Mouse (Mus musculus): ENCODE results near the gene Shank3.

Shank3 gene

GRCm38 (mm10) chr15:89477806-89478205, 21.6 kb upstream of the Shank3 start:
- no peak for DNase-seq

DNA sequence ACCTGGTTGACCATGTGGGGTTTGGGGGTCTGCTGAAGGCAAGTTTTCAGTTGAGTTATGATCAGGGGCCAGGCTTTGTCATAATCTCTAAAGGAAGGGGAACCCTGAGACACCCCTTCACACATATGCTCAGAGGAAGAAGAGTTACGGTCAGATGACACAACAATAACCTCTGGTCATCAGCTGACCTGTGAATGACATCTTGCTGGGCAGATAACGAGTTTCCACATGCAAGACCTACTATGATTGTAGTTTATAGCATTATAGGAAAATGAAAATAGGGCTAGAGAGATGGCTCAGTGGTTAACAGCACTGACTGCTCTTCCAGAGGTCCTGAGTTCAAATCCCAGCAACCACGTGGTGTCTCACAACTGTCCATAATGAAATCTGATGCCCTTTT, 20.8 kb upstream of the Shank3 start:
- no peak for DNase-seq

DNA sequence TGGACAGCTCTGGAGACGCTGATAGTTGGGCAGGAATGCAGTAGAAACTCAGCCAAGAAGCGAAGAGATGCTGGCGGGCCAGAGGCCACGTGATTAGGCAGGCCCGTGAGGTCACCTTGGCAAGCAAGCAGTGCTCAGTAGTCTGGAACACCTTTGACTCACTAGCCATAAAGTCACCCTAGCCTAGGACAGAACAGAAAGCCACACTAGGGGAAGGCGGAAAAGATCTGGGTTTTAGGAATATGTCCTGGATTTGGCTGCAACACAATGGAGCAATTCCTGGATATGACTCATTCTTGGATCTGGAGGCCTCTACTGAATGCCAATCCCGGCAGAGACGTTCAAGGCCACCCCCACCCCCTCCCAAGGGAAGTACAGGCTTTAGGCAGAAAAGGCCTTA, 18.8 kb upstream of the Shank3 start:
- peak; percentile 86 to 91 for DNase-seq

GRCm38 (mm10) chr15:89488182-89488581, 11.2 kb upstream of the Shank3 start:
- DNase-seq: no peak

- no peak for DNase-seq
Measured at GRCm38 (mm10) chr15:89488611-89489117, 10.8 kb upstream of the Shank3 start.

- DNase-seq: no peak
Measured at GRCm38 (mm10) chr15:89494970-89495369, 4.5 kb upstream of the Shank3 start.

GRCm38 (mm10) chr15:89496131-89496530, 3.3 kb upstream of the Shank3 start:
- DNase-seq: no peak

DNA sequence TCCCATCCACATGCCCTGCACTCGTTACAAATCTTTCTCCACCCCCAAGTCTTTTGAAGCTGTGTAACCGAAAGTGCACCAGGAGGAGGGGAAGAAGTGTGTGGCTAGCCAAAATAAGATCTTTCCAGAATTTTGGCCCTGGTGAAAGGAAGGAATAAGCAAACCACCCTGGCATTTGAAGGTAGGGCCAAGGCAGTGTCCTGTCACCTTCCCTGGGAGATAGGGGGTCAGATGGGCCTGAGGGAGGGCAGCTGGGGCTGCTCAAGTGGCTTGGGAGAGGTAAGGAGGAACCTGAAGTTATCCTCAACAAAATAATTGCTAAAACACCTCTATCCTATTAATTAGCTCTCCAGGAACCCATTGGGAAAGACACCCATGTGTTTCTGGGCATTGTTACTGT, 2.6 kb upstream of the Shank3 start:
- no peak for DNase-seq

DNA sequence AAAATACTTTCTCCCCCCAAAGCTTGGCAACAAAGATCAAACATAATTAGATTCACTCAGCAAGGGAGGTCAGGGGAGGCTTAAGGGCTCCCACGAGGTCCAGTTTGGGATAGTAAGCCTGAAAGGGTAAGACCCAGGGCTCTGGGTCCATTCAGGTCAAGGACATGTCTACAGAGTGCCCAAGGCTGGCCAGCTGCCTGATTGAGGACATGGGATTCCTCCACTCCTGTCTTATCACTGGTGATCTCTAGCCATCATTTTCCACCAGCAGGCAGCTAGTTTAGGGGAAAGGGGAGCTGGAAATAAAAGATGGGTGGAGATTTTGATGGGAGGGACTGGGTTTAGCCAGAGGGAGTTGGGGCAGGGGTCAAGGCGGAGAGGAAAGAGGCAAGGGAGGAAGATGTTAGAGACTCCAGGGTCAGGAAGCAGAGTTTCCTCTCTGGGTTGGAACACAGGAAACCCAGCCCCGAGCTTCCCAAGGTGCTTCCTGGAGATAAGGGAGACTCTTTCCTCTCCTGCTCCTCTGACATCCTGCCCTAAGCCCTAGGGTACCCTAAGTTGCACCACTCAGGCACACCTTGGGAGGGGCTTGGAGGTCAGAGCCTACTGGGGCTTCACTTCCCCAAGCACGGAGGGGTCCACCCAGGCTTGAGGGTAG, 1.9 kb upstream of the Shank3 start:
- peak; percentile 63 to 86 for DNase-seq

GRCm38 (mm10) chr15:89498049-89498960, 1.1 kb upstream of the Shank3 start:
- no peak for DNase-seq

GRCm38 (mm10) chr15:89499784-89500220, 379 bp downstream of the Shank3 start:
- no peak for DNase-seq

- no peak for DNase-seq
Measured at GRCm38 (mm10) chr15:89500221-89500791, 883 bp downstream of the Shank3 start.

GRCm38 (mm10) chr15:89501321-89501720, 1.9 kb downstream of the Shank3 start:
- no peak for DNase-seq

GRCm38 (mm10) chr15:89504838-89505237, 5.4 kb downstream of the Shank3 start:
- no peak for DNase-seq

DNA sequence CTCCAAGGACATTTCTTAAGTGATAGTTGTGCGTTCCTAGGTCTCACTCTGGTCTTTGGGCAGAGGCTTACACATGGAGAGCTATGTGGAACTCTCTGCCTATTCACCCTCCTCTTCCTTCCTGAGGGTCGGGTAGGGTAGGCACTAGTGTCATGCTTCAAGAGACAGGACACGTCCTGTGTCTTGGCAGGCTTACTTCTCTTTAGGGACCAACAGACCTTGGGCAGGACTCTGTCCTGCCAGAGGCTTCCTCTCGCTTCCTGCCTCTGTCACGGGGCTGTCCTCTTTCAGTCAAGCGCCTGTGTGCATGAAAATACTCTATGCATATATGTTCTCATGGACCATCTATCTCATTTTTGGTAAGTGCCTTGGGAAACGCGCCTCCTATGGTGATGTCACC, 8.3 kb downstream of the Shank3 start:
- no peak for DNase-seq

DNA sequence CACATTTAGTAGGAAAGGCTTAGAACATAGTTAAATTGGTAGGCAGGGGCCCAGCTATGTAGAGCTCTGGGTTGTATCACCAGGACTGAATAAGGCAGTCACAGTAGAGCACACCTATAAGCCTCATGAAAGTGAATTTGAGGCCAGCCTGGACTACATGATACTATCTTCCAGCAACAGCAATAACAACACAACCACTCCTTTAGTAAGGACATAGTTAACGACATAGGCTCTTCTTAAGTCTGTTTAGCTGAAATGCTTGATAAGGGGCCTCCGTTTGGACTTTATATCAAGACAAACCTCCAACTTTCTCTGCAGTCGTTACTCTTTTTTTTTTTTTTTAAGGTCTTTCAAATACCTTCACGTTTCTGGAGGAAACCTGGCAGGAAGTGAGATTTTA, 13.3 kb downstream of the Shank3 start:
- no peak for DNase-seq

DNA sequence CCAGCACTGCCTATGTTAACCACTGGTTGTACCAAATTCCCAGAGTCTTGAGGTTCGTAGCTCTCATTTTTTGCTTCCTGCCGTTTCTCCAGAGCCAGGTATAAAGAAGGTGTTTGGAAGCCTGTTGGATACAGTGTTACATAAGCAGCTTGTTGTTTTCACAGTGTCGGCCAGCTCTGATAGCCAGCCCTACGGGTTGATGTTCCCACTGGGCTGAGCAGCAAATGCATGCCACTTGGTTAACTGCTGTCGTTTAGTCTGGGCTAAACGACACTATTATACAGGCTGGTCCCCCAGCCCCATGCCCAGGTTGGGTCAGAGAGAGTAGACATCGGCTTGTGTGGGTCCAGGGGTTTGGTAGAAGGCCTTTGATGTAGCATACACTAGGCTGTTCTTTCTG, 22.5 kb downstream of the Shank3 start:
- no peak for DNase-seq

GRCm38 (mm10) chr15:89522566-89523282, 23.3 kb downstream of the Shank3 start:
- no peak for DNase-seq

DNA sequence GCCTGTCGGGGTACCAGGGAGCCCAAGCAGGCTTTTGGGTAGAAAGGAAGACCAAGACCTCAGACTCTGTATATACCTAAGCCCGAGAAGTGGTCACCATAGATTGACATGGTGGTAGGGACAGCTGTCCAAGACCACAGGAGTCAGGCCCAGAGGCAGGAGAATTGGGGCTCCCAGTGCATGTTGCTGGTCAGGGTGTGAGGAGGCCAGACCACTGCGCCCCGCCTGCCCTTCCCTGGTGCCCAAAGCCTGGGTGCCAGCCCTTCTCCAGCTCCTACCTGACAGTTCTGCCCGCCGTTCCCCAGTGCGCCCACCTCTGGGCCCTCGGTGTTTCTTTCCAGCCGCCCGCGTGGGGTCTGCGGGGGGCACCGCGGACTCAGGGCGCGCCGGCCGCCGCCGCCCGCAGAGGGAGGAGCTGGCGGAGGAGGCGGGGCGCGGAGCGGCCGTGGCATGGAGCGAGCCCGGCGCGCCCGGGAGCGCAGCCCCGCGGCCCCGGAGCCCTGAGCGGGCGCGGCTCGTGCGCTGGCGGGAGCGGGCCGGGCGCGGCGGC, 23.9 kb downstream of the Shank3 start:
- no peak for DNase-seq

GRCm38 (mm10) chr15:89524001-89524571, 24.7 kb downstream of the Shank3 start:
- no peak for DNase-seq

GRCm38 (mm10) chr15:89524611-89525415, 25.4 kb downstream of the Shank3 start:
- DNase-seq: no peak
